Mouse (Mus musculus) stomach, embryonic 16.5 days (tissue): ENCODE measurements around the gene Dnah9. TPM values are rescaled to one million over a fixed set of nuclear protein-coding genes. Genes with fewer than 3 reads are reported as not detected.
A peak's percentile ranks its signal among the peaks of the same experiment; 100 is the strongest.

Experiments used
- ATAC-seq: fragments of 200-750 bp; cut with Nextera tagmentation; 2 replicates; pipeline ENCODE4 v1.8.0; 2017; ENCODE audit warnings: moderate number of reproducible peaks, moderate TSS enrichment; ENCODE audit not compliant: insufficient read depth, low FRiP score
- H3K27ac ChIP-seq: fragments of 300-500 bp; sonication (generic); 2 replicates; pipeline ENCODE4 v1.5.1; 2014; ENCODE audit warnings: low read length
- H3K27me3 ChIP-seq: fragments of 300-500 bp; sonication (generic); 2 replicates; pipeline ENCODE4 v1.6.1; 2014; ENCODE audit warnings: low read length, control low read depth, mixed read lengths; ENCODE audit not compliant: control insufficient read depth, insufficient read depth
- H3K36me3 ChIP-seq: fragments of 300-500 bp; sonication (generic); 2 replicates; pipeline ENCODE4 v1.6.1; 2014; ENCODE audit warnings: low read length; ENCODE audit not compliant: control insufficient read depth, insufficient read depth
- H3K4me1 ChIP-seq: fragments of 300-500 bp; sonication (generic); 2 replicates; pipeline ENCODE4 v1.6.1; 2014; ENCODE audit warnings: low read length, control low read depth, mixed read lengths; ENCODE audit not compliant: control insufficient read depth, insufficient read depth
- H3K4me2 ChIP-seq: fragments of 300-500 bp; sonication (generic); 2 replicates; pipeline ENCODE4 v1.6.1; 2014; ENCODE audit warnings: low read depth, low read length, mixed read lengths
- H3K4me3 ChIP-seq: fragments of 300-500 bp; sonication (generic); replicated peaks from 2 replicates; pipeline ENCODE4 v1.5.1; 2014; ENCODE audit warnings: mild to moderate bottlenecking, low read length
- H3K9ac ChIP-seq: fragments of 300-500 bp; sonication (generic); 2 replicates; pipeline ENCODE4 v1.6.1; 2014; ENCODE audit warnings: low read length
- H3K9me3 ChIP-seq: fragments of 300-500 bp; sonication (generic); replicated peaks from 2 replicates; pipeline ENCODE4 v1.6.1; 2016; ENCODE audit warnings: low read length, control low read depth; ENCODE audit not compliant: control insufficient read depth
- WGBS: fragments of 180-500 bp; shearing (Covaris S2); extraction: QIAGEN DNeasy Blood & Tissue Kit; methylation state at CpG from one replicate; pipeline ENCODE4 v1.1.7; 2014; 5-methylcytosine and 5-hydroxymethylcytosine counted together
- polyA plus RNA-seq: library from polyadenylated mRNA; unstranded; fragments of >200 nt; fragmentation: Nextera tagmentation; extraction: Ambion mirVana; gene quantifications from 2 replicates; pipeline ENCODE4 v1.2.1, GENCODE M21; 2015

Gene Dnah9
- polyA plus RNA-seq, 1 experiment from 2014 or later, result 0.43 TPM

DNA sequence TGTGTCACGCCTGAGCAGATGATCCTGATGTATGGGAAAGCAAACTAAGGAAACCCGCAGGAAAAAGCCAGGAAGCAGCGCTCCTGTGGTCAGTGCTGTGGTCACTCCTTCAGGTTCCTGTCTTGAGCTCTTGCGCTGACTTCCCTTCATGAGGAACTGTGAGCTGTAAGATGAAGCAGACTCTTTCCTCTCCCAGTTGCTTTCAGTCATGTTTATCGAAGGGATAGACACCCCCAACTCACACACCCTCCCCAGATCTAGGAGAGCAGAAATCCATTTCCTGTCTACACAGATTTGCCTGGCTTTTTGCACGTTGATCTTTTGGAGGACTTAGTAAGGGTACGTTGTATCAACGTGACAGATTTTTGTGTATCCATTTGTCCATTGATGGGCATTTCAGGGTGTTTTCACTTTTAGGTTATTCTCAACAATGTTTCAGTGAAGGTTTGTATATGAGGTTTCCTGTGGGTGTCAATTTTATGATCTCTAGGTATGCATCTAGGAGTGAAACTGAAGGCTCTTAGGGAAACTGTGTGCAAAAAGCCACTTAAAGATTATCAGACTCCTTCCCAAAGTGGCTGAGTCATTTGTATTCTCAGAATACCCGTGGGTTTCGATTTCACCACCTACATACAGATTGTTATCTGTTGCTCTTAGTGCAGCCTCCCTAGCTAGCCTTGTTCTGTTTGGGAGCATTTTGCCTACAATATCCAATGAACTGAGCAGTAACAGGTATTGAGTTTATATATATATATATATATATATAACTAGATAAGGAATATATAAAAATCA, 373.7 kb downstream of the Dnah9 start:
- no peak overlapping the region for H3K27ac ChIP-seq
- 49% methylated on average over 10 of the region's 10 CpGs for WGBS
- no peak for ATAC-seq
- no peaks in the 10 kb centered on the region for H3K4me1 ChIP-seq
- H3K36me3 ChIP-seq, result no peaks in the 10 kb centered on the region
- no peak overlapping the region for H3K9ac ChIP-seq
- no peaks in the 10 kb centered on the region for H3K9me3 ChIP-seq
- H3K4me2 ChIP-seq, result no peak overlapping the region
- H3K4me3 ChIP-seq, result no peak overlapping the region
- no peaks in the 10 kb centered on the region for H3K27me3 ChIP-seq

DNA sequence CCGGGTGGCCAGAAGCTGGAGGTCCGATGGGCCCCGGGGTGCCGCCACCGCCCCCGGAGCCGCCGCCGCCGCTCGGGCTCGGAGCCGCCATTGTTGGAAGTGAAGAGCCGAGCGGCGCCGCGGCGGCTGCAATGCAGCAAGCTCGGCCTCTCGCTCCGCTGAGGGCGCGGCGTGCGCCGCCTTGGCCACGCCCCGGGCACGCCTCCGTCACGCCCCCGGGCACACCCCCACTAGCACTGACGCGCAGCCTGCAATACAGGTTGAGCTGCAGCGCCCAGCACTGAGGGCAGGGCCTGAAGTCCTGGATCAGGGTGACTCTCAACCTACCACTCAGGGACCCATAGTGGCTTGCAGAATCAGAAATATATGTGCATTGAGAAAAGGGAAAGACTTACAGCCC, 380.2 kb downstream of the Dnah9 start, which contains the start of gene Map2k4:
Gene Map2k4 (minus strand): TSS at position 144 of the 400 bp plus-strand sequence.
- peak; percentile 99 for ATAC-seq
- Histone ChIP-seq H3K27ac (peak within 1 kb of the TSS; percentile 74), H3K4me2 (peak within 1 kb of the TSS; percentile 86), H3K36me3 (no peaks in the 10 kb centered on the region), H3K9me3 (no peaks in the 10 kb centered on the region), H3K9ac (peak within 1 kb of the TSS; percentile 99), H3K27me3 (no peaks in the 10 kb centered on the region), H3K4me1 (peaks cover 11% of the 10 kb centered on the region), H3K4me3 (peak within 1 kb of the TSS; percentile 98)
- WGBS, result under 1% methylated on average over 36 of the region's 36 CpGs

DNA sequence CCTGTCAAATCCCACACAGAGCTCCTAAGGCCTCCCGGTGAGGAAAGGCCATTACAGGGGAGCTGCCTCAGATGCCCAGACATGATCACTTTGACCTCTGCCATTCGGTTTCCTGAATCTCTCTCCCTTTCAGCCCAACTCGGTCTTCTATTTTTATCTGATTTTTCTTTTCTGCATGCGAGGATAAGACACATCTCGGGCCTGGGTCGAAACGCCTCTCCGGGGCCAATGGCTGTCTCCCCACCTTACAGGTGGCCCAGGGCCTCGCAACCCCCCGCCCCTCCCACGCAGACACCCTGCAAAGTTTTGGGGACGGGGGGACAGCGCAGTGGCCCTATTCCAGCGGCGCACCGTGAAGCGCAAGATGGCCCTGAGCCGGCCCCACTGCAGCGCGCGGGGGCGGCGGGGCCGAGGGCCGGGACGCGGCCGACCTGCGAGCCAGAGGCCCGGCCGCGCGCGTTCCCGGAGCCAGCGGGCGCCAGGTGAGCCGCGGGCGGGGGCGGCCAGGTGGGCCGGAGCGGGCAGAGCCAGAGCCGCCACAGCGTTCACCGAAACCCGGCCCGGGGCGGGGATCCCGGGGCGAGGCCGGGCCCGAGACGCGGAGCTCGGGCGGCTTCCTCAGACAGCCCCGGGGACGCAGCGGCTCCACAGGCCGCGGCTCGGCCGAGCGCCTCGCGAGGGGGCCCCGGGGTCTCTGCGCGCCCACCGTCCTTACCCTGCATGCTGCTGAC, 380.8 kb downstream of the Dnah9 start:
- peak overlapping the region; percentile 99 for H3K9ac ChIP-seq
- WGBS, result under 1% methylated on average over 67 of the region's 71 CpGs
- peak; percentile 81 for ATAC-seq

DNA sequence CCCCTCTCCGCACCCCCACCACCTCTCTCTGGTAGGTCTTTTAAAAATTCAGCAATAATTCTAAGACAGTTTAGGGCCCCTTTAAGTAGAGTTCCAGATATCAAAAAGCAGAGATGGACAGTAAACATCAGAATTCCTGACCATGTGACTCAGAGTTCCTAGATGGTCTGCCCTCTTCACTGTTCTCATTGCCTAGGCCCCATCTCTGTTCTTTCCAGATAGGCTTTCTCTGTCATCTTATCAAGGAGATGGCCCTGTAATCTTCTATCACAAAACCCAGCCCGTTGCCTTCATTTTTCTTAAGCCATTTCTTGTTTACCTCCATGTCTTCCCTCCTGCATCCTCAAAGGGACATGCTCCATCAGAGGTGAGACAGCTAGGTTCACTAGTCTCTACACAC, 382.2 kb downstream of the Dnah9 start:
- Histone ChIP-seq H3K9me3 (no peaks in the 10 kb centered on the region), H3K4me2 (peak overlapping the region; percentile 86), H3K4me1 (peaks cover 11% of the 10 kb centered on the region), H3K4me3 (peak overlapping the region; percentile 13; the same call in 1 of the 2 replicates), H3K27ac (no peak overlapping the region), H3K36me3 (no peaks in the 10 kb centered on the region), H3K27me3 (no peaks in the 10 kb centered on the region), H3K9ac (no peak overlapping the region)
- 84% methylated on average over 2 of the region's 2 CpGs for WGBS
- no peak for ATAC-seq

More for the DNA sequence above, 380.8 kb downstream of the Dnah9 start:
- peaks cover 11% of the 10 kb centered on the region for H3K4me1 ChIP-seq
- peak overlapping the region; percentile 74 for H3K27ac ChIP-seq
- H3K4me3 ChIP-seq, result peak overlapping the region; percentile 98
- no peaks in the 10 kb centered on the region for H3K36me3 ChIP-seq
- H3K27me3 ChIP-seq, result no peaks in the 10 kb centered on the region
- H3K4me2 ChIP-seq, result peak overlapping the region; percentile 86
- H3K9me3 ChIP-seq, result no peaks in the 10 kb centered on the region

DNA sequence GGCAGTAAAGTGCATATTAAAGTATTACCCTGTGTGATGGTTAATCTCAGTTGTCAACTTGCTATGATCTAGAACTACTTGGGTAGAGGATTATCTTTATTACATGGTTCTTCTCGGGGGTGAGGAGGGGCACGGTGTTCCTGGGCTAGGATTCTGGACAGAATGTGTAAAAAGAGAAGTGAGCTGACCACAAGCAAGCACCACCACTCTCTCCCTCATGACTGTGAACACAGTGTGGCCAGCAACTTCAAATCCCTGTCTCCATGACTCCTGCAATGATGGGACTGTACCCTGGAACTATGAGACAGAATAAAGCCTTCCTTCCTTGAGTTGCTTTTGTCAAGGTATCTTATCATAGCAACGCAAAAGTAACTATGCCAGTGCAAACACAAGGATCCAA, 386.8 kb downstream of the Dnah9 start:
- no peak overlapping the region for H3K4me3 ChIP-seq
- no peaks in the 10 kb centered on the region; the same call in 1 of the 2 replicates for H3K36me3 ChIP-seq
- WGBS, result 70% methylated on average over 3 of the region's 3 CpGs
- H3K27ac ChIP-seq, result no peak overlapping the region
- H3K4me2 ChIP-seq, result no peak overlapping the region
- no peak for ATAC-seq
- H3K4me1 ChIP-seq, result peaks cover 22% of the 10 kb centered on the region
- H3K27me3 ChIP-seq, result no peaks in the 10 kb centered on the region
- H3K9me3 ChIP-seq, result no peaks in the 10 kb centered on the region
- no peak overlapping the region for H3K9ac ChIP-seq
